Mouse (Mus musculus): ENCODE results near the gene Trip11. TPM values are rescaled to one million over a fixed set of nuclear protein-coding genes. Genes with fewer than 3 reads are reported as not detected.

The Trip11 gene
- total and polyA plus RNA-seq, 2 experiments from 2014 or later = 24.8 to 26.3 TPM

DNA sequence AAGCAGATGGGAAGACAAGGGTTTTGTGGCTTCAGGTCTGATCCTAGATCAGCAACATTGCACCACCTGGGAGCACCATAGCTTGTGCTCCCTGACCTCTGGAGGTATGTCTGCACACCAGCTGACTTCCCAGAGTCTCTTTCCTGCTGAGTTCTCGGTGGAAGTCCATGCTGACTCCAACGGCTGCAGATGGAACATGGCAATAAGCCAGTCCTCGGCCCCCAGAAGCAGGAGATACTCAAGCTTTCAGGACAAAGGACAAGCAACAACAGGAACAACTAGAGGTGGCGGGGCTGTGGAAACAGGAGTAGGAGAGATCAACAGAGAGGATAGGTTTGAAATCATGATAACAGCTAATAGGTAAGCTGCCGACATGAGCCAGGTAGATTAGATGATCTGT lies 111.3 kb downstream of the Trip11 start:
- Histone ChIP-seq H3K9me3 (ENCODE audit: low read length) (no peaks in the 10 kb centered on the region), H3K9ac (replicated peaks; ENCODE audit: low read length, poor library complexity, severe bottlenecking) (no peak overlapping the region), H3K4me3 (ENCODE audit: low read depth, low read length) (no peak overlapping the region), H3K27me3 (ENCODE audit: insufficient read depth, low read length) (no peaks in the 10 kb centered on the region), H3K4me1 (ENCODE audit: insufficient read depth, low read length) (no peaks in the 10 kb centered on the region), H3K4me2 (ENCODE audit: low read depth, low read length, poor library complexity, severe bottlenecking) (no peak overlapping the region), H3K27ac (ENCODE audit: low read depth, low read length) (no peak overlapping the region), H3K36me3 (ENCODE audit: insufficient read depth, low read length) (no peaks in the 10 kb centered on the region)
- no peak for TF ChIP-seq CTCF (IDR thresholded peaks at IDR 0.05)
- DNase-seq (ENCODE audit: low spot score) (no peak), ATAC-seq (ENCODE audit: low FRiP score) (no peak)
- WGBS = 80% methylated on average over 5 of the region's 5 CpGs

DNA sequence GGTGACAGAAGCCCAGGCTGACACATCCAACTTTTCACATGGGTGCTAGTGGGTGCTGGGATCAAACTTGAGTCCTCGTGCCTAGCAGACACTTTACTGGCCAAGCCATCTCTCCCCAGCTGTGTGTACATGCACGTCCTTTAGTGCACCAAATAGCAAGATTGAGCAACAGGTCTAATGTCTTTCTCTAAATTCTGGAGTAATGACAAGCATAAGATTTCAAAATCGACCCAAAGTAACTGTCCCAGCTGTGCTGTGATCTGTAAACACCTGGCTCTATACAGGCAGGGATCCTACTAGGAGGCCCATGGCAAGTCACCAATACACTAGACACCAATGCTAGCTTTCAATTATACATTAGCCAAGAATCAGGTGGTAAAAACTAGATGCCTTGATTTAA lies 112.0 kb downstream of the Trip11 start:
- no peak overlapping the region for H3K27ac ChIP-seq (ENCODE audit: low read depth, low read length)
- no peak for ATAC-seq (ENCODE audit: low FRiP score)
- H3K4me1 ChIP-seq (ENCODE audit: insufficient read depth, low read length) = no peaks in the 10 kb centered on the region
- no peaks in the 10 kb centered on the region for H3K9me3 ChIP-seq (ENCODE audit: low read length)
- no peaks in the 10 kb centered on the region for H3K27me3 ChIP-seq (ENCODE audit: insufficient read depth, low read length)
- no peak overlapping the region for H3K9ac ChIP-seq (replicated peaks; ENCODE audit: low read length, poor library complexity, severe bottlenecking)
- no peak overlapping the region for H3K4me3 ChIP-seq (ENCODE audit: low read depth, low read length)
- WGBS = 82% methylated on average over 3 of the region's 3 CpGs
- DNase-seq (ENCODE audit: low spot score) = no peak
- no peak overlapping the region for H3K4me2 ChIP-seq (ENCODE audit: low read depth, low read length, poor library complexity, severe bottlenecking)
- TF ChIP-seq CTCF (IDR thresholded peaks at IDR 0.05) = no peak
- no peaks in the 10 kb centered on the region for H3K36me3 ChIP-seq (ENCODE audit: insufficient read depth, low read length)

DNA sequence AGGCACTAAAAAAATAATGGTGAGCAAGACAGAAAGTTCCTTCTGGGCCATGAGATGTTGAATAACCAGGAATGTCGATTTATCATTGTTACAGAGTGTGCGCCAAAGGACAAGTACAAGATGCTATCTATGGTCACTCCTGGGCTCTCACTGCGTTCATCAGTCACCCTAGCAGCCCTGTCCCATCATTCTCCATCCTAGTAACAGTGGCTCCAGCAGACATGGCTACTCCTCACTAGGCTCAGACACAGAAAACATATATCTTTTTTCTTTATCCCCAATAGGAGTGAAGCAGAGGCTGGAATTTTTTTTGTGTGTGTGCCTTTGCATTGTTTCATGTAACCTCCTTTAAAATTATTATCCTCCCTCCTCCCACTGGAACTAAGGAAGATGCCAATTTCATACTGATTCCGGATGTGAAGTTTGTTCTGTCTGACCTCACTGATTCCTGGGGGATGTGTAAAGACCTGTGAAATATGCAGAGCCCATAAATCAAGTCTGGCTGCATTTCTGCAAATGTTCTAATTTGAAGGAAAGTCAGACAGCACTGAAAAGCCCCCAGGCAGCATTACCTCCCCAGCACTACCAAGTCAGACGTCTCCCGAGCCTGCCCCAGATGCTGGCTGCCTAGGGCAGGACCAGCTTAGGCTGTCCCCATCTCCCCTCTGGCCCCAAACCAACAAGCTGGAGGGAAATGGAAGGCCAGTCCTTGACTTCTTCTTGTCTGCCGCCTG lies 114.7 kb downstream of the Trip11 start:
- Histone ChIP-seq H3K27me3 (ENCODE audit: insufficient read depth, low read length) (no peaks in the 10 kb centered on the region), H3K4me3 (ENCODE audit: low read depth, low read length) (no peak overlapping the region), H3K36me3 (ENCODE audit: insufficient read depth, low read length) (no peaks in the 10 kb centered on the region), H3K9ac (replicated peaks; ENCODE audit: low read length, poor library complexity, severe bottlenecking) (no peak overlapping the region), H3K4me2 (ENCODE audit: low read depth, low read length, poor library complexity, severe bottlenecking) (no peak overlapping the region), H3K27ac (ENCODE audit: low read depth, low read length) (no peak overlapping the region), H3K9me3 (ENCODE audit: low read length) (no peaks in the 10 kb centered on the region), H3K4me1 (ENCODE audit: insufficient read depth, low read length) (no peaks in the 10 kb centered on the region)
- WGBS = 76% methylated on average over 7 of the region's 7 CpGs
- DNase-seq (ENCODE audit: low spot score) (no peak), ATAC-seq (ENCODE audit: low FRiP score) (no peak)
- no peak for TF ChIP-seq CTCF (IDR thresholded peaks at IDR 0.05)

DNA sequence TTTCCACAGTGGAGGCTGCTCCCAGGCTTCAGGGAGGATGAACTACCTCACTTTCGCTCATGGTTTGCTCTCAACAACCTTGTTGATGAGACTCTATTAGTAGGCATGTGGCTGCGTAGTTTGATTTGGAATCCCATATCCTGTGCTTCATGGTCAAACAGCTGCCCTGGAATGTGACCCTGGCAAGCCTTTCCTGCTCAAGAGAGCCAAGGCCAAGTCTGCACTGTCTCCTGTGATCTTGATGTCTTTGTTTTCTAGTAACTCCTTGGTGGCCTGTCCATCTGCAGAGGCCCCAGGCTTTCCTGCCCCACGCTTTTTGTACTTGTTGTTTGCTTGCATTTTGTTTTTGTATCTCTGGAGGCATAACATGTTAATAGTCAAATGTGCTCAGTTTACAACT lies 118.6 kb downstream of the Trip11 start:
- DNase-seq (ENCODE audit: low spot score) = no peak
- 85% methylated on average over 3 of the region's 3 CpGs for WGBS

DNA sequence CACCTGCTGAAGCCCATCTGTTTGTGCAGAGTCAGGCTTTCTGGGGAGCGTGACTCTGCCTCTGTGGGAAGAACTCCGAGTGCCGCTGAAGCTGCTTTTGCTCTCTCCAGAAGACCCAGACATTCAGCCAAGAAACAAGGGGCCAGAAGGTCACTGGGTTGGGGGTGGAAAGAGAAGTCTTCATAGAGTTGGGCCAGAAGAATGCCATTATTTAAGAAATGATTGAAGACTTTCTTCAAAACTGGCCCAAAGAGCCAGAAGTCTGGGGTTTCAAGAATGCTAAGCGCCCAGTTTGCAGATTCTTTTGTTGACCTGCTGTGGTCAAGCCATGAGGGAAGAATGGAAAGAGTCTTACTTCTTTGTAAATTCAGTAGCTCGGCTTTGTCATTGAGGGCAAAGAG lies 119.8 kb downstream of the Trip11 start:
- no peak for ATAC-seq (ENCODE audit: low FRiP score)
- Histone ChIP-seq H3K4me2 (ENCODE audit: low read depth, low read length, poor library complexity, severe bottlenecking) (no peak overlapping the region), H3K4me1 (ENCODE audit: insufficient read depth, low read length) (no peaks in the 10 kb centered on the region), H3K9ac (replicated peaks; ENCODE audit: low read length, poor library complexity, severe bottlenecking) (no peak overlapping the region), H3K27ac (ENCODE audit: low read depth, low read length) (no peak overlapping the region), H3K27me3 (ENCODE audit: insufficient read depth, low read length) (no peaks in the 10 kb centered on the region), H3K4me3 (ENCODE audit: low read depth, low read length) (no peak overlapping the region), H3K9me3 (ENCODE audit: low read length) (no peaks in the 10 kb centered on the region), H3K36me3 (ENCODE audit: insufficient read depth, low read length) (no peaks in the 10 kb centered on the region)
- WGBS = 75% methylated on average over 5 of the region's 5 CpGs
- TF ChIP-seq CTCF (IDR thresholded peaks at IDR 0.05) = no peak
- DNase-seq (ENCODE audit: low spot score) = no peak

More for the DNA sequence above, 118.6 kb downstream of the Trip11 start:
- no peak for TF ChIP-seq CTCF (IDR thresholded peaks at IDR 0.05)
- Histone ChIP-seq H3K9me3 (ENCODE audit: low read length) (no peaks in the 10 kb centered on the region), H3K36me3 (ENCODE audit: insufficient read depth, low read length) (no peaks in the 10 kb centered on the region), H3K4me2 (ENCODE audit: low read depth, low read length, poor library complexity, severe bottlenecking) (no peak overlapping the region), H3K27me3 (ENCODE audit: insufficient read depth, low read length) (no peaks in the 10 kb centered on the region), H3K4me3 (ENCODE audit: low read depth, low read length) (no peak overlapping the region), H3K4me1 (ENCODE audit: insufficient read depth, low read length) (no peaks in the 10 kb centered on the region), H3K9ac (replicated peaks; ENCODE audit: low read length, poor library complexity, severe bottlenecking) (no peak overlapping the region), H3K27ac (ENCODE audit: low read depth, low read length) (no peak overlapping the region)
- ATAC-seq (ENCODE audit: low FRiP score) = no peak

DNA sequence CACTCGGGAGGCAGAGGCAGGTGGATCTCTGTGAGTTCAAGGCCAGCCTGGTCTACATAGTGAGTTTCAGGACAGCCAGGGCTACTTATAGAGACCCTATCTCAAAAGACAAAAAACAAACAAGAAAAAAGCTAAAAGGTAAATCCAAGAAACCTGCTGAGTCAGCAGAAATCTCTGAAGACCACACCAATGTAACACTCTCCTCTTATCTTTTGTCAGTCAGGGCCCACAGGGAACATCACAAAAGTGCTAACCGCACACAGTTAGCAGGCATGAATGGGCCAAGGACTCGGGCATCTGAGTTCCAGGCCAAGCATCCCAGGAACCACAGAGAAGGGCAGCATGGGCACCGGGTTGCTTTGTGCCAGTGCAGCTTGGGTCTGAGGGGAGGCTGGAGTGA lies 120.4 kb downstream of the Trip11 start:
- Histone ChIP-seq H3K27ac (ENCODE audit: low read depth, low read length) (no peak overlapping the region), H3K36me3 (ENCODE audit: insufficient read depth, low read length) (no peaks in the 10 kb centered on the region), H3K9me3 (ENCODE audit: low read length) (no peaks in the 10 kb centered on the region), H3K4me3 (ENCODE audit: low read depth, low read length) (no peak overlapping the region), H3K4me1 (ENCODE audit: insufficient read depth, low read length) (no peaks in the 10 kb centered on the region), H3K4me2 (ENCODE audit: low read depth, low read length, poor library complexity, severe bottlenecking) (no peak overlapping the region), H3K9ac (replicated peaks; ENCODE audit: low read length, poor library complexity, severe bottlenecking) (no peak overlapping the region), H3K27me3 (ENCODE audit: insufficient read depth, low read length) (no peaks in the 10 kb centered on the region)
- TF ChIP-seq CTCF (IDR thresholded peaks at IDR 0.05) = no peak
- 92% methylated on average over 4 of the region's 4 CpGs for WGBS
- DNase-seq (ENCODE audit: low spot score) = no peak
- no peak for ATAC-seq (ENCODE audit: low FRiP score)

All from midbrain, postnatal 0 days (tissue).